Mouse (Mus musculus) thymus, adult 2 months (tissue): ENCODE data around the gene Zfp507.

ENCODE experiments used
- CTCF ChIP-seq: fragments of 200-500 bp; IDR thresholded peaks from 2 replicates; pipeline ENCODE4 v1.5.1; 2012; ENCODE audit warnings: mild to moderate bottlenecking, control low read depth, low read length, moderate library complexity, borderline replicate concordance; ENCODE audit not compliant: control insufficient read depth, poor library complexity, insufficient read depth; ENCODE audit errors: extremely low read depth
- POLR2A ChIP-seq: fragments of 200-500 bp; IDR thresholded peaks from 2 replicates; pipeline ENCODE4 v1.6.1; 2012; ENCODE audit warnings: mild to moderate bottlenecking, low read length, control low read depth, moderate library complexity; ENCODE audit not compliant: control insufficient read depth, poor library complexity, insufficient read depth; ENCODE audit errors: extremely low read depth

DNA sequence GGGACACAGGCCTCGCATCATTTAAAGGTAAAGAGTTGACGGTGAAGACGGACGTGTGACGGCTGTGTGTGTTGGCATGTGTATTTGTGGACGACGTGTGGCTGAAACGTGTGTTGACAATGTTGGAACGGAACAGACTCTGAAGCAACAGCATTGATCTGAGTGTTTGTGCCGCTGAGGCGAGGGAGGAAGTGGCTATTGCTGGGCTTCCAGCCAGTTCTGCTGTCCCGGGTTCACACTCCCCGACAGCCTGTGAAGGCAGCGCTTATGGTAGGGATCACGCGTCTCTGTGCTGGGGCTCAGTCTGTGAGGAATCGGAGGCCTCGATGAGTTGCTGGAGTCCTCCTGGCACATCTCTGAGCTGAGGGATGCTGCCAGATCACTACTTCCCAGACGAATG is 34.0 kb upstream of the Zfp507 start:
- TF ChIP-seq CTCF, result no peak
- no peak for TF ChIP-seq POLR2A
